Mouse (Mus musculus): ENCODE results near the gene Baiap2. TPM values are rescaled to one million over a fixed set of nuclear protein-coding genes. Genes with fewer than 3 reads are reported as not detected.

The Baiap2 gene
- total RNA-seq, 2 experiments from 2014 or later: 8.0 to 23.5 TPM

GRCm38 (mm10) chr11:119970021-119970851 is 27.7 kb downstream of the Baiap2 start:
- ATAC-seq (replicated peaks; ENCODE audit: poor library complexity, severe bottlenecking): no peak

GRCm38 (mm10) chr11:119973789-119974188 is 31.2 kb downstream of the Baiap2 start:
- ATAC-seq (replicated peaks; ENCODE audit: poor library complexity, severe bottlenecking): no peak

- ATAC-seq (replicated peaks; ENCODE audit: poor library complexity, severe bottlenecking): no peak
Observed at GRCm38 (mm10) chr11:119975739-119976501, 33.4 kb downstream of the Baiap2 start.

DNA sequence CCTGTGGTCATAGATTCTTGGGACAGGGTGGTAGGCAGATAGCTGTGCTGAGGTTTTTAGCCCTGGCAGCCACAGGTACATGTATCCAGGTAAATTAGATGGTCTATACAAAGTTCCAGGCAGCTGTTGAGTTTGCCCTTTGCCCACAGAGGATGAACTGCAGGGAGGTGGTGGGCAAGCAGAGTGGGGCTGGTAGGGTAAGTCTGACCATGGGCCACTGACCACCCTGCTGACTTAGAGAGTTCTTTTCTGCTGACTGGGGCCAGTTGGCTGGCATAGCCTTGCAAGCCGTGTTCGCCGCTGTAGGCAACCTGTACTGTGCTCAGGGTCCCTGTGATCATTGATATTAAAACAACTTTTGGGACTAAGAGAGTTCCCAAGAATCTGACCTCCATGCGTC is 36.1 kb downstream of the Baiap2 start:
- ATAC-seq (replicated peaks; ENCODE audit: poor library complexity, severe bottlenecking): no peak

- no peak for ATAC-seq (replicated peaks; ENCODE audit: poor library complexity, severe bottlenecking)
Observed at GRCm38 (mm10) chr11:119979596-119980385, 37.2 kb downstream of the Baiap2 start.

- ATAC-seq (replicated peaks; ENCODE audit: poor library complexity, severe bottlenecking): no peak
Observed at GRCm38 (mm10) chr11:119981769-119982168, 39.2 kb downstream of the Baiap2 start.

GRCm38 (mm10) chr11:119982236-119982635 is 39.7 kb downstream of the Baiap2 start:
- no peak for ATAC-seq (replicated peaks; ENCODE audit: poor library complexity, severe bottlenecking)

GRCm38 (mm10) chr11:119983151-119983550 is 40.6 kb downstream of the Baiap2 start:
- ATAC-seq (replicated peaks; ENCODE audit: poor library complexity, severe bottlenecking): no peak

DNA sequence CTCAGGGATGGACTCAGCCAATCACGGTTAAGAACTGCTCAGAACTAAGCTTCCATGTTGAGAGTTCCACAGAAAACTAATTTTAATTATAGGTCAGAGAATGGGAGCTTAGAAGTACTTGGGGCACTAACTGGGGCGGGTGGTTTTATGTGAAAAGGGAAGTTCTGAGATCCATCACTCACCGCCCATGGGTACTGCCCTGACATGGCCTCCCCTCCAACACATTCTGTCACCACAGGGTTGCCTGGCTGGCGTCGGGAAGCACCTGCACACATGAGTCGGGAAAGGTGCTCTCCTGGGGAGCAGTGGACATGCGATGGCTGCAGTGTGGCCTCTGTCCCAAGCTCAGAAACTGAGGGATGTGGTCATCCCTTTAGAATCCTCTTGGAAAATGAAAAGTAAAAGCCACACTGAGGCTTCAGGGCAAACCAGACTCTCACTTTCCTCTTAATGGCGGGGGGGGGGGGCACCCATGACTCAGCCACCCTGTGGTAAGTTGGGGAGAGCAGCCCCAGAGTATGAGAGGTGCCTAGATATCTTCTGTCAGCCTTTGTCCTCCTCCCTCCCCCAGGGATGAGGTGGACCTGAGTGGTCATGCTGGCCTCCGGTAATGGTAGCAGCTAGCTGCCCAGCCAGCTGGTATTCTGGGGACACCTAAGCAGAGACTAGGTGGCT is 44.3 kb downstream of the Baiap2 start:
- ATAC-seq (replicated peaks; ENCODE audit: poor library complexity, severe bottlenecking): no peak; the same call in 1 of the 2 replicates

GRCm38 (mm10) chr11:119987876-119988275 is 45.3 kb downstream of the Baiap2 start:
- ATAC-seq (replicated peaks; ENCODE audit: poor library complexity, severe bottlenecking): no peak

- no peak for ATAC-seq (replicated peaks; ENCODE audit: poor library complexity, severe bottlenecking)
Observed at GRCm38 (mm10) chr11:119988391-119988790, 45.8 kb downstream of the Baiap2 start.

DNA sequence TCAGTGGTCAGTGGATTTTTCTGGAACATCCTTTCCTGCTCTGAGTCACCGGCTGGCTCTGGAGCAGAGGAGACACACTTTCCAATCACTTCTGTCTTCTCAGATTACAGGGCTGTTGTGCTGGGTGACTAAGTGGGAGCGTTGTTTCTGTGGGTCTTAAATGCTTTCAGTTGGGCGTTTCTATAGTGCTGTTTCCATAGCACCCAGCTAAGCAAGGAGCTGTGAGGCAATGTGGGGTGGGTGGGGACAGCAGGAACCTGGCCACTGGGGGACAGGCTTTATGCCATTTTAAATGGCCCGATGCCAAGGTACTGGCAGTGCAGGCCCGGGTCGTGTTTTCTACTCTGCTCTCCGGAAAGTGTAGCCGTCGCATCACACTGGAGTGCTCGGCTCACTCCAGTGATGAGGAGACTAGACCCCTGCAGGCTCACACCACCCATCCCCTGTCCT is 46.6 kb downstream of the Baiap2 start:
- ATAC-seq (replicated peaks; ENCODE audit: poor library complexity, severe bottlenecking): peak; percentile 63

DNA sequence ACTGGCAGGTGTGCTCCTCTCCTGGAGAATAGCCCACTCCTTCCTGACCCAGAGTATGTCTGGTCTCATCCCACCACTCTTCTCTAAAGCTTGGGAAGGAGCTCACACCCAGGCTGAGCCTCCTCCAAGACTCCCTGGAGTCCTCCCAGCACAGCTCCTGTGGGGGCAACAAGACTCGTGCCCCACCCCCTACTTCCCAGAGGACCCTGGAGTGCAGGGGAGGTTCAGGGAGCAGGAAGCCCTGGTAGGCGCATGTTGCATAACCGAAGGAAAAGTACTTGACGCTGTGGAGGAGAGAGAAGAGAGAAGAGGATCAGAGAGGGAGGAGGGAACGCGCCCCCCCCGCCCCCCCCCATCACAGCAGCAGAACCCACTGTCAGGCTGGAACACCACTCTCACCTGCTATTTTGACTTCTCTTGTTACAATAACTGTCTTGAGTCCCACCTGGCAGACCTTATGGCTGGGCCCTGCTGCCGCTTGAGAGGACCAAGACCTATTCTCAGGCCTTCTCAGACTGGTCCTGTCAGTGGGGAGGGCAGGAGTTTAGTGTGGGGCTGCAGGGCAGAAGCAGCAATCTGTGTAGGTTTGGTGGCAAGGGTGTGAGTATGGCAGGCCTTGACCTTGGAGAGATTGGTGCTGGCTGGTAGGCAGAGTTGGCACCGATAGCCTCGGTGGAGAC is 48.2 kb downstream of the Baiap2 start:
- no peak for ATAC-seq (replicated peaks; ENCODE audit: poor library complexity, severe bottlenecking)

DNA sequence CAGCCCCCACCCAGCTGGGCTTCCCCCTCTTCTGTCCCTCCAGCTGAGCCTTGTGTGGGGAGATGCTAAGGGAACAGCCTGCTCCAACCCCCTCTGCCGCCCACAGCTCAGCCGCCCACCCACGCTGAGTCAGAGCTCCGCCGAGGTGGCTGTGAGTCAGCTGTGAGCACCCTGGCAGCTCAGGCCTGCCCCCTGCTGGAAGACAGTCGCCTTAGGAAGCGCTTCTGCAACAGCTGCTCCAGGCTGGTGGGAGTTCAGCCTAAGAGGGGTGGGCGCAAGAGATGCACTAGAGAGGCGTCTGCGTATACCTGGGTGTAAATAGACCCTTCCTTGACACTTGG is 48.7 kb downstream of the Baiap2 start:
- ATAC-seq (replicated peaks; ENCODE audit: poor library complexity, severe bottlenecking): peak; percentile 82

- no peak for ATAC-seq (replicated peaks; ENCODE audit: poor library complexity, severe bottlenecking)
Observed at GRCm38 (mm10) chr11:119997351-119997750, 54.8 kb downstream of the Baiap2 start.

DNA sequence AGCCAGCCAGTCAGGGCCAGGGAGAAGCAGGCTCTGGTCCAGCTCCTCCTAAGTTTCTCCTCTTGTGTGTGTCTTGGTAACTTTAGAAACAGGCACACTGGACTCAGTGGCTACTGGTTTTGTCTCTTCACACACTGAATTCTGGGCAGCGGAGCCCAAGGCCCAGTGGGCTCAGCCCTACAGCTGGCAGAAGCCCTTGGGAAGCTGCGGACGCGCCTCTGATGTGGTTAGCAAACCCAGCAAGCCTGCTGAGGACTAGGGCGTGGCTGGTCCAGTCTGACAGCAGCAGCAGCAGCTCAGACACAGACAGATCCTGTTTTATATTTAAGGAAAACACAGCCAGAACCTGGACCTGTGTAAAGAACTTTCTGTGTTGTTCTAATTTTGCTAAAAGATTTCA is 59.5 kb downstream of the Baiap2 start:
- ATAC-seq (replicated peaks; ENCODE audit: poor library complexity, severe bottlenecking): no peak

DNA sequence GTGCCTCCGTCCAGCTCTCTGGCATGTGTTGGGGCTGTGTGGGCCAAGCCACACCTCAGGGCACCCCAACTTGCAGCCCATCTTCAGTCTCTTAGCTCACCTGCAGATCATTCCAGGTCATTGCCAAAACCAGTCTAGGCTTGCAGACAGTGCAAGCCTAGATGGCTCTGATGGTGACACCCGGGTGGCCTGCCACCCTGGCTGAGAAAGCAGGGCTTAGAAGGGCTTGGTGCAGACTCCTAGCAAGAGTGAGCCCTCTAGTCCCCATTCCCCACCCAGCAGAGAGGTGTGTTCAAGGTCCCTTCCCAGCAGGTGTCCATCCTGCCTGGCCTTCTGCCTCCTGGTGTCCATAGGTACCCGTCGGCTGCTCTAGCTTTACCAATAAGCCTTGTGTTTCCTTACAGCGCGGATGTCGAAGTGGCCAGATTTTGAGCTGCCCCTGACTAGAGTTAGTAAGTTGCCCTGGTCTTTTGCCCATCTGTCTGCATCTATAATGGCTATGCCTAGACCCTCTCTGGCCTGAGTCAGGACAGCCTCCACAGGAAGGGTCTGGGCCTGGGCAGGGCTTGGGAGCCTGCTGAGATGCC is 60.2 kb downstream of the Baiap2 start:
- no peak for ATAC-seq (replicated peaks; ENCODE audit: poor library complexity, severe bottlenecking)

DNA sequence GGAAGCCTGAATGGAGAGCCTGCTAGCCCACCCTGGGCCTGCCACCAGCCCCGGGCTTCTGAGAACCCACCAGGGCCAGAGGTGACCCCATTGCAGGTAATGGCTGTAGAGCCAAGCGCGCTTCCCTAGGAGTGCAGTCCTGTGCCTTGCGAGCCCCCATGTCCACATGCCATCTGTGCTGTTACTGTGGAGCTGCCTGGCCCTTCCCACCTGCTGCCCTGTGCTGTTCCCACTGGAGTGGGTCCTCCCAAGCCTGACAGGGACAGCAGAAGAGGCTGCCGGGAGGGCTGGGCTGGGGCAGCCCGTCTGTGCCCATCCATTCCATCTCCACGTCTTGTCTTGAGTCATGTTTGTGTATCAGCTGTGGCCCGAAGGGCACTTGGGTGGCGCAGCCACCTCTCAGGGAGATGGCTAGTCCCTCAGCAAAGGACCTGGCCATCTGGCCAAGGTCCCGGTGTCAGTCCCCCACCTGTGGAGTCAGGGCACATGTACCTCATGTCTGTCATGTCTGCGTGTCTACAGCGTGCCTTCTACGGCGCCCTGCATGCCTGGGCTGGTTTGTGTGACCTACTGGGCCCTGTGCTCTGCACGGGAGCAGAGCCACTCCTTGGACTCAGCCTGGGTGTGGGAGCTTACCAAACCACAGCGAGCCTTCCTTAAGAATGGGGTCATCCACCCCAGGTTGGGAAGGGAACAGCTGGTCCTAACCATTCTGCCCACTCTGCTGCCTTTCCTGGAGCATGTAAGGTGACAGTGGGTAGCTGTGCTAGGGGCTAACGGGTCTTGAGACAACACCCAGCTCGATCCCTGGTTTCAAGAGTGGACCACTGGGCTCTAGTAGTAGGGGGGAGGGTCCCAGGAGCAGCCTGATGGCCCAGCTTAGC is 63.1 kb downstream of the Baiap2 start:
- ATAC-seq (replicated peaks; ENCODE audit: poor library complexity, severe bottlenecking): no peak
